Mouse (Mus musculus) heart, embryonic 12.5 days (tissue): ENCODE measurements around the gene Fam120a. TPM values are rescaled to one million over a fixed set of nuclear protein-coding genes. Genes with fewer than 3 reads are reported as not detected.

Experiments used
- ATAC-seq: fragments of 200-750 bp; cut with Nextera tagmentation; 2 replicates; pipeline ENCODE4 v1.8.0; 2017; ENCODE audit warnings: moderate TSS enrichment, moderate library complexity; ENCODE audit not compliant: insufficient number of reproducible peaks, low FRiP score
- H3K27ac ChIP-seq: fragments of 300-500 bp; sonication (generic); 2 replicates; pipeline ENCODE4 v1.5.1; 2016; ENCODE audit warnings: mild to moderate bottlenecking, moderate library complexity; ENCODE audit not compliant: poor library complexity, severe bottlenecking
- H3K27me3 ChIP-seq: fragments of 300-500 bp; sonication (generic); replicated peaks from 2 replicates; pipeline ENCODE4 v1.6.1; 2016; ENCODE audit warnings: mild to moderate bottlenecking, moderate library complexity
- H3K36me3 ChIP-seq: fragments of 300-500 bp; sonication (generic); 2 replicates; pipeline ENCODE4 v1.6.1; 2016; ENCODE audit warnings: mild to moderate bottlenecking, moderate library complexity
- H3K4me1 ChIP-seq: fragments of 300-500 bp; sonication (generic); replicated peaks from 2 replicates; pipeline ENCODE4 v1.6.1; 2016; ENCODE audit warnings: mild to moderate bottlenecking
- H3K4me2 ChIP-seq: fragments of 300-500 bp; sonication (generic); 2 replicates; pipeline ENCODE4 v1.6.1; 2016; ENCODE audit warnings: mild to moderate bottlenecking, moderate library complexity
- H3K4me3 ChIP-seq: fragments of 300-500 bp; sonication (generic); 2 replicates; pipeline ENCODE4 v1.5.1; 2016; ENCODE audit warnings: mild to moderate bottlenecking
- H3K9ac ChIP-seq: fragments of 300-500 bp; sonication (generic); 2 replicates; pipeline ENCODE4 v1.6.1; 2016; ENCODE audit warnings: mild to moderate bottlenecking, moderate library complexity
- H3K9me3 ChIP-seq: fragments of 300-500 bp; sonication (generic); replicated peaks from 2 replicates; pipeline ENCODE4 v1.6.1; 2016; ENCODE audit warnings: mild to moderate bottlenecking, moderate library complexity
- WGBS: fragments of 180-500 bp; shearing (Covaris S2); methylation state at CpG from one replicate; pipeline ENCODE4 v1.1.7; 2016; 5-methylcytosine and 5-hydroxymethylcytosine counted together
- polyA plus RNA-seq: library from polyadenylated mRNA; unstranded; fragments of >200 nt; fragmentation: Nextera tagmentation; extraction: Ambion mirVana; gene quantifications from 2 replicates; pipeline ENCODE4 v1.2.1, GENCODE M21; 2016

The Fam120a gene
- polyA plus RNA-seq, 1 experiment from 2014 or later = 20.7 TPM

DNA sequence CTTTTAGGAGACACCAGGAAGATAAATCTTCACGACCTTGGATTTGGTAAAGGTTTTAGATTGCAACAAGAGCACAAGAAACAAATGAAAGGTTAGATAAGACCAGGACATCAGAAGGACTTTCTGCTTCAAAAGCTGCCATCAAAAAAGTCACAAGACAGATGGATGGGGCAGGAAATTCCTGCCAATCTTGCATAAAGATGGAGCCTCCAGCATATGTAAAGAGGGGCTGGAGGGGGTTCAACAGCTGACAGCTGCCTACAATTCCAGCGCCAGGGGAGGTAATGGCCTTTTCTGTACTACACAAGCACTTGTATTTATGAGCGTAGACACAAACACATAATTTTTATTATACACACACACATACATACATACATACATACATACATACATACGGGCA, 138.0 kb downstream of the Fam120a start:
- Histone ChIP-seq H3K9me3 (no peaks in the 10 kb centered on the region), H3K36me3 (peaks cover 72% of the 10 kb centered on the region), H3K9ac (no peak overlapping the region), H3K4me1 (peaks cover 3% of the 10 kb centered on the region; the same call in 1 of the 2 replicates), H3K4me2 (no peak overlapping the region), H3K4me3 (no peak overlapping the region), H3K27me3 (no peaks in the 10 kb centered on the region), H3K27ac (no peak overlapping the region)
- ATAC-seq = no peak
- WGBS = 81% methylated on average over 4 of the region's 4 CpGs

Other genes with a start within 250 kb of the Fam120a start
- 4.9 and 5.7 TPM in 2 replicates for gene Phf2, start 96.9 kb downstream of the Fam120a start, polyA plus RNA-seq
- gene Wnk2, start 180.0 kb upstream of the Fam120a start, polyA plus RNA-seq = 0.89 and 1.4 TPM in 2 replicates
- 51.0 and 55.8 TPM in 2 replicates for gene Ninj1, start 219.5 kb upstream of the Fam120a start, polyA plus RNA-seq
- gene Card19, start 248.0 kb upstream of the Fam120a start, polyA plus RNA-seq = 76.4 and 81.2 TPM in 2 replicates